In the genomic region with DNA sequence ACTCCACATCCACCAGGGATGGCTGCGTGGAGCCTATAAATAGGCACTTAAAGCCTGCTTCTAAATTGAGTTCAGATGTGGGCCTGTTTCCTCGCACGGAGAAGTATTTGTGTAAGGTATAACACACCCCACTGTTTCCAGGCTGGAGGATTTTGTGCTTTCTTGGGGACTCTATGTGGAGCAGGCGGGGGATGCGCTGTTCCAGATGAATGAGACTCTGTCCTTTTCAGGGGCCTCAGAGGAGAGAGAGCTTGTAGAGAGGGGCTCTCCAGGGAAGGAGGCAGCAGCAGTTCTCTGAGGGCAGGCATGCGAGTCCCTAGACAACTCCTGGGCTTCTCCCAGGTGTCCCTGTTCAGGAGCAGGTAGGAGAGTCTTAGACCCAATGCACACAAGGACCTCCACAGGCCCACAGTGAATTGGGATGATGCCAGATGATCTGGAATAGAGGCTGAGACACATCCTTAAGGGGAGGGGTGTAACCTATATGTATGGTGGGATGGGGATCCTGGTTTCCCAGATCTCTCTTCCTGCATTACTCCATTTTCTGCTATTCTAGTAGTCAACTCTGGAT, we compare ENCODE assay signal across 13 mouse cellular contexts.
DNase-seq lines count a peak whose midpoint lies in the region; ATAC-seq lines count a peak whose summit lies in the region.
"Had no signal": no experiment of that assay in that cellular context is flagged by ENCODE, and none has a peak within 500 bp of the region (broad histone marks: within the 10 kb centered on the region; RNA-seq: fewer than 3 reads in every experiment).

No protein-coding gene starts in this region.

- intact Hi-C loops in left cerebral cortex, postnatal 4 days (cut with DNase I) = loop anchor here (10.0 kb wide), 1 partner anchor 127 kb away; a partner anchor contains a TSS

- H3K9me3 ChIP-seq in limb, embryonic 12.5 days = 0 out of 2 replicates have a peak, but pooled peaks cover 2% of the 10 kb centered on the region

- H3K36me3 ChIP-seq in limb, embryonic 12.5 days = no peaks in the 10 kb centered on the region
- H3K36me3 ChIP-seq: G1E; liver, embryonic 13.5 days had no signal

- WGBS in limb, embryonic 12.5 days = 28% methylated on average over 6 of the region's 6 CpGs

- H3K27me3 ChIP-seq in limb, embryonic 12.5 days = no peaks in the 10 kb centered on the region
- H3K27me3 ChIP-seq: liver, embryonic 13.5 days had no signal

- H3K4me2 ChIP-seq in limb, embryonic 12.5 days = no peak overlapping the region
- H3K4me2 ChIP-seq: heart, embryonic 11.5 days; liver, embryonic 13.5 days had no signal

- H3K4me1 ChIP-seq in limb, embryonic 12.5 days (replicated peaks) = peaks cover 32% of the 10 kb centered on the region
- H3K4me1 ChIP-seq: liver, embryonic 13.5 days had no signal

- no peak overlapping the region for H3K4me3 ChIP-seq in limb, embryonic 12.5 days (replicated peaks)
- H3K4me3 ChIP-seq: erythroblast, embryonic 14.5 days; liver, embryonic 13.5 days had no signal

- H3K9ac ChIP-seq in limb, embryonic 12.5 days (replicated peaks) = no peak overlapping the region
- H3K9ac ChIP-seq: liver, embryonic 13.5 days had no signal

- peak overlapping the region; percentile 83 for H3K27ac ChIP-seq in limb, embryonic 12.5 days
- H3K27ac ChIP-seq: liver, embryonic 13.5 days had no signal

- peak; percentile 75 for ATAC-seq in limb, embryonic 12.5 days (ENCODE audit: insufficient number of reproducible peaks, insufficient read depth, low FRiP score, low TSS enrichment, low read depth)

- peak; percentile 51 for DNase-seq in cerebellum, adult 11-12 months
- no peak for DNase-seq in cerebellum, adult 9-11 months
- DNase-seq in left cerebral cortex, adult 11 months (ENCODE audit: low spot score) = peak; percentile 58
- DNase-seq in left cerebral cortex, postnatal 4 days = no peak
- DNase-seq in right cerebral cortex, postnatal 25 days = peak; percentile 65
- no peak for DNase-seq in liver
- DNase-seq in adrenal gland, postnatal 10 days = no peak
- DNase-seq: kidney, adult 11 months; liver, embryonic 13.5 days had no signal

Comparison
In these comparisons a context has a peak if more than half of its experiments do, and no peak if none do; other contexts are left out.
1. DNase-seq: peak in cerebellum, adult 11-12 months (single experiment), left cerebral cortex, adult 11 months (single experiment) and right cerebral cortex, postnatal 25 days (single experiment); none in cerebellum, adult 9-11 months (single experiment), left cerebral cortex, postnatal 4 days (single experiment), liver (single experiment) and adrenal gland, postnatal 10 days (single experiment).